Mouse (Mus musculus) small intestine, adult 2 months (tissue): ENCODE measurements at regions not wholly inside any gene's neighbourhood (a gene's known extent, or its start where the extent isn't known, plus 50 kb on each side); places are given as distances from the start of the nearest gene placed in this dataset.

Experiments used
- H3K27ac ChIP-seq: fragments of 200-500 bp; 2 replicates; pipeline ENCODE4 v1.5.1; 2012; ENCODE audit warnings: low read depth, low read length, control low read depth, inconsistent platforms; ENCODE audit not compliant: insufficient read depth
- H3K27me3 ChIP-seq: fragments of 200-500 bp; 2 replicates; pipeline ENCODE4 v1.6.1; 2012; ENCODE audit warnings: mild to moderate bottlenecking, moderate library complexity, low read length, inconsistent platforms; ENCODE audit not compliant: control insufficient read depth, insufficient read depth
- H3K36me3 ChIP-seq: fragments of 200-500 bp; 2 replicates; pipeline ENCODE4 v1.6.1; 2012; ENCODE audit warnings: mild to moderate bottlenecking, low read length, control low read depth, inconsistent platforms; ENCODE audit not compliant: control insufficient read depth, insufficient read depth
- H3K4me1 ChIP-seq: fragments of 200-500 bp; 2 replicates; pipeline ENCODE4 v1.6.1; 2012; ENCODE audit warnings: low read length, inconsistent platforms, mixed read lengths; ENCODE audit not compliant: control insufficient read depth, insufficient read depth, insufficient read length
- H3K4me3 ChIP-seq: fragments of 200-500 bp; 2 replicates; pipeline ENCODE4 v1.5.1; 2012; ENCODE audit warnings: low read depth, mild to moderate bottlenecking, control low read depth, inconsistent platforms, low read length, moderate library complexity
- CTCF ChIP-seq: fragments of 200-500 bp; IDR thresholded peaks from 2 replicates; pipeline ENCODE4 v1.5.1; 2012; ENCODE audit warnings: low read depth, mild to moderate bottlenecking, control low read depth, inconsistent platforms, low read length, moderate library complexity, mixed read lengths; ENCODE audit not compliant: insufficient replicate concordance, insufficient read length; ENCODE audit errors: extremely low read depth
- POLR2A ChIP-seq: fragments of 200-500 bp; IDR thresholded peaks from 2 replicates; pipeline ENCODE4 v1.6.1; 2012; ENCODE audit warnings: low read depth, mild to moderate bottlenecking, control low read depth, inconsistent platforms, low read length, moderate library complexity
- WGBS: fragments of 180-500 bp; shearing (Covaris S2); methylation state at CpG from one replicate; pipeline ENCODE4 v1.1.7; 2018; 5-methylcytosine and 5-hydroxymethylcytosine counted together

DNA sequence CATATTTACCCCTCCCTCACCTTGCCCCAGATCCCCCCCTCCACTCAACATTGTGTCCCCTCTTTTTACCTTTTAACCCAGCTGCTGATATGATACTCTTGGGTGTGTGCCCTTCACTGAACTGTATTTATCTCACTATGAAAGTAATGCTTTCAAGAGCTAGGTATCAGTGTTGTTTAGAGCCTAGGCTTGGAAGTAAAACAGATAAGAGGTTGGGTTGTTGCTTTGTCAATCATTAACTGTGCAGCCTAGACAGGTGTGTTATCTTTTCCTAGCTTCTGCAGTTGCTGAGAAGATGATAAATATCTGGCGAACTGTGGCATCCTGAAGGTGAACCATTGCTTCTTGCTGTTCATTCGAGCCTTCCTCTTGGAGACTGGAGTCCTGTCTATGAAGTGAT lies 101.2 kb upstream of the Ankrd1 start:
- H3K27me3 ChIP-seq: no peaks in the 10 kb centered on the region
- no peak overlapping the region for H3K27ac ChIP-seq
- TF ChIP-seq CTCF (no peak), POLR2A (no peak)
- no peak overlapping the region for H3K4me3 ChIP-seq
- 0 out of 2 replicates have a peak, but pooled peaks cover 2% of the 10 kb centered on the region for H3K4me1 ChIP-seq
- H3K36me3 ChIP-seq: no peaks in the 10 kb centered on the region
- 19% methylated on average over 2 of the region's 2 CpGs for WGBS

GRCm38 (mm10) chr19:36221596-36221995 lies 101.7 kb upstream of the Ankrd1 start:
- TF ChIP-seq POLR2A (no peak), CTCF (no peak)
- no peak overlapping the region for H3K27ac ChIP-seq
- no peaks in the 10 kb centered on the region for H3K27me3 ChIP-seq
- H3K4me3 ChIP-seq: no peak overlapping the region
- 0 out of 2 replicates have a peak, but pooled peaks cover 2% of the 10 kb centered on the region for H3K4me1 ChIP-seq
- no peaks in the 10 kb centered on the region for H3K36me3 ChIP-seq

- TF ChIP-seq CTCF (no peak), POLR2A (no peak)
- H3K4me3 ChIP-seq: no peak overlapping the region
- 77% methylated on average over 3 of the region's 3 CpGs for WGBS
Observed at GRCm38 (mm10) chr19:36222198-36222597, 102.3 kb upstream of the Ankrd1 start.

GRCm38 (mm10) chr19:36224518-36224917 lies 104.6 kb upstream of the Ankrd1 start:
- Histone ChIP-seq H3K4me3 (no peak overlapping the region), H3K4me1 (0 out of 2 replicates have a peak, but pooled peaks cover 2% of the 10 kb centered on the region), H3K27me3 (peaks cover 3% of the 10 kb centered on the region; the same call in 1 of the 2 replicates), H3K36me3 (no peaks in the 10 kb centered on the region), H3K27ac (no peak overlapping the region)
- 66% methylated on average over 8 of the region's 8 CpGs for WGBS
- TF ChIP-seq POLR2A (no peak), CTCF (no peak)

More at GRCm38 (mm10) chr19:36222198-36222597, 102.3 kb upstream of the Ankrd1 start:
- Histone ChIP-seq H3K36me3 (no peaks in the 10 kb centered on the region), H3K27ac (no peak overlapping the region), H3K27me3 (no peaks in the 10 kb centered on the region), H3K4me1 (0 out of 2 replicates have a peak, but pooled peaks cover 2% of the 10 kb centered on the region)

DNA sequence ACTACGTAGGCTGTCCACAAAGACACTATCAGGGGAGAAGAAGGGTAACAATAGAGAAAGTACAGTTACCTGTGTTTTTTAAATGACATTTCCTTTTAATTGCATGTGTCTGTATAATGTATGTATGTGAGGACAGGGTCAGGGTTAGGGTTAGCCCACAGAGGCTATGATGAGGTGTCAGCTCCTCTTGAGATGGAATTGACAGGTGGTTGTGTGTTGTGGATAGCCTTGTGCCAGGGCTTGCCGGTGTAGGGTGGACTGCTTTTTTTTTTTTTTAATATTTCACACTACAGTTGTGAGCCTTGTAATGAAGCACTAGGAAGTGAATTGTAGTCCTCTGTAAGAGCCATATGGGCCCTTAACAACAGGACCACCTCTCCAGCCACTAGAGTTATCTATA lies 105.7 kb upstream of the Ankrd1 start:
- Histone ChIP-seq H3K4me1 (0 out of 2 replicates have a peak, but pooled peaks cover 2% of the 10 kb centered on the region), H3K27ac (no peak overlapping the region), H3K27me3 (peaks cover 3% of the 10 kb centered on the region; the same call in 1 of the 2 replicates), H3K36me3 (no peaks in the 10 kb centered on the region), H3K4me3 (no peak overlapping the region)
- WGBS: 92% methylated on average over 2 of the region's 2 CpGs
- TF ChIP-seq POLR2A (no peak), CTCF (no peak)

GRCm38 (mm10) chr19:36227418-36228160 lies 107.7 kb upstream of the Ankrd1 start:
- TF ChIP-seq CTCF (no peak), POLR2A (no peak)
- no peaks in the 10 kb centered on the region for H3K4me1 ChIP-seq
- H3K4me3 ChIP-seq: no peak overlapping the region
- WGBS: 19% methylated on average over 17 of the region's 17 CpGs
- H3K27me3 ChIP-seq: peaks cover 3% of the 10 kb centered on the region; the same call in 1 of the 2 replicates
- no peaks in the 10 kb centered on the region for H3K36me3 ChIP-seq
- no peak overlapping the region for H3K27ac ChIP-seq

DNA sequence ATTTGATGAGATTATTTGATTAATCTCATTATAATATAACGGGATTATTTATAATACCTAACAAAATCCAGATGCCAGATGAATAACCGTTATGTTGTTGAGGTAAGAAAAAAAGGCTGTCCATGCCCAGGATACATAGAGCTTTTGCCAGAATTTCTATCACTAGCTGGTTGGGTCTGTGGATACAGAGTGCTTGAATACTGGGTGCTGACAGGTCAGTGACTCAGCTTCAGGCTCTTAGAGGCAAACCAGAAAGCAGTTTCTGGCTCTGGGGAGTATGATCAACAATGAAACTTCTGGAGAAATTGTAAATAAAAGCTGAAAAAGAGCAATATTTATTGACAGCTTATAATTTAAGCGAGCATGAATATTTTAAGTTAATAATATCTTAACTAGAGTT lies 109.4 kb upstream of the Ankrd1 start:
- H3K4me1 ChIP-seq: no peaks in the 10 kb centered on the region
- H3K27ac ChIP-seq: no peak overlapping the region
- H3K27me3 ChIP-seq: peaks cover 3% of the 10 kb centered on the region; the same call in 1 of the 2 replicates
- TF ChIP-seq CTCF (no peak), POLR2A (no peak)
- WGBS: 86% methylated on average over 3 of the region's 3 CpGs
- H3K36me3 ChIP-seq: no peaks in the 10 kb centered on the region
- H3K4me3 ChIP-seq: no peak overlapping the region
